Mouse (Mus musculus) thymus, postnatal 10 days (tissue): ENCODE results near the gene 1700001P01Rik.
"Not testable (repeated sequence)": the region's sequence is repeated elsewhere in the genome, so short reads cannot be mapped to it uniquely, and the experiment has no call there.

ENCODE experiments used
- DNase-seq, 2 experiments: peaks; one replicate each; pipeline ENCODE4 v3.0.0; 2021; ENCODE audit warnings: low spot score in 2 of 2

Gene 1700001P01Rik

GRCm38 (mm10) chr11:97744718-97745330 is 30.9 kb downstream of the 1700001P01Rik start:
- peak; percentile 98 for DNase-seq

DNA sequence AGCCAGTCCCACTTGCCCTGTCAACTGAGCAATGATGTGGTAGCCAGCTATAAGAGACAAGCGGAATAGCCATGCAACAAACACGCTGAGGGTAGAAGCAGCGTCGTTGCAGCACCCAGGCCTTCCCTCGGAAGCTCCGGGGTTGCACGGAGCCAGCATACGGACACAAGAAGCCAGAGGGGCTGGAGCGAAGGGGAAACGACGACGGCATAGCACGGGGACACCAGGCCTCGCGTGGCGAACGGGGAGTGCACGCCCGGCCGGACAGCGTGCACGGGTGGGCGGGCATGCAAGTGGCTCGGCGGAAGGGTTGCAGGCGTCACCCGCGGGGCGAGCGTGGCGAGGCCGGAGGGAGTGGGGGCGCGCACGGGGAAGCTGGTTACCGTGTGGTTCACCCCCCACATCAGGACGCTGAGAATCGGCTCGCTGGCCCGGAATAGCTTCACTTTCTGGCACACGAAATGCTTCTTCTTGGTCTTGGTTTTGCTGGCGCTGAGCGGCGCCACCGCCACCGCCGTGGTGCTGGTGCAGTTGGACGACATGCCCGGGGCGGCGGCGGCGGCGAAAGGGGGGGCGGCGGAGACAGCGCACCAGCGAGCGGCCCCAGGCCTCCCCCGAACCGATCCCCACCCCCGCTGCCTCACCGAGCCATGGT is 31.5 kb downstream of the 1700001P01Rik start, which contains the start of gene Pip4k2b:
TSS of gene Pip4k2b (minus strand) at position 642 of the 655 bp plus-strand sequence.
- DNase-seq: no peak

GRCm38 (mm10) chr11:97743423-97743822 is 32.3 kb downstream of the 1700001P01Rik start:
- peak in 1 of 2 experiments; percentile 33 for DNase-seq

- DNase-seq: no peak
Observed at GRCm38 (mm10) chr11:97742591-97742990, 33.1 kb downstream of the 1700001P01Rik start.

- no peak for DNase-seq
Observed at GRCm38 (mm10) chr11:97742157-97742556, 33.6 kb downstream of the 1700001P01Rik start.

DNA sequence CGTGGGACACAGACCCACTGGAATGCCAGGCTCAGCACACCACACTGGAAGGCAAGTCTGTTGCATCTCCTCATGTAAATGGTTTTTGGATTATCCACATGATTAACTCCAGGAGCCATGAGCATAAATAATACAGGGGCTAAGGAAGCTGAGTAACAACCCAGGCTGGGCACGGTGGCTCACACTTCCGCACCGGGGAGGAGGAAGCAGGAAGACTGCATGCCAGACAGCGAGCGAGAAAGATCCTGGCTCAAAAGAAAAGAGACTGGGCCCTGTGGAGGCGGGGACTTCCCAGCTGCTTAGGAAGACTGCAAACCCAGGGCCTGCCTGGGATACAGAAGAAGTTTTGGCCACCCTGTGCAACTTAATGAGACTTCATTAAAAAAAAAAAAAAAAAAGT is 35.5 kb downstream of the 1700001P01Rik start:
- no peak for DNase-seq

DNA sequence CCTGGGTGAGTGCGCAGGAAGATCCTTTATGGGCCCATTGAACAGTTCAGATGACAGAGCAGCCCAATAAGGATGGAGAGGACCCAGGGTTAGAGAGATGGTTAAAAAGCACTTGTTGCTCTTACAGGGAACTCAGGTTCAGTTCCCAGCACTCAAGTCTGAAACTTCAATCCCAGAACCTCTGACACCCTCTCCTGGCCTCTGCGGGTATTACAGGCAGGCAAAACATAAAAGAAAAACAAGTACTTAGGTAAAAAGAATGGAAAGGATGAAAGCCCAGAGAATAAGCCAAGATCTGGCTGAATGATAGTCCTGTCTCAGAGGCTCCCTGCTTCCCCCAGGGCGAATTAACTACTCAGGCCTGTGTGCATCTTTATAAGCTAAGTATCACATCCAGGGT is 36.6 kb downstream of the 1700001P01Rik start:
- DNase-seq: no peak

GRCm38 (mm10) chr11:97738703-97739102 is 37.0 kb downstream of the 1700001P01Rik start:
- DNase-seq: no peak

GRCm38 (mm10) chr11:97737600-97737999 is 38.1 kb downstream of the 1700001P01Rik start:
- no peak for DNase-seq

DNA sequence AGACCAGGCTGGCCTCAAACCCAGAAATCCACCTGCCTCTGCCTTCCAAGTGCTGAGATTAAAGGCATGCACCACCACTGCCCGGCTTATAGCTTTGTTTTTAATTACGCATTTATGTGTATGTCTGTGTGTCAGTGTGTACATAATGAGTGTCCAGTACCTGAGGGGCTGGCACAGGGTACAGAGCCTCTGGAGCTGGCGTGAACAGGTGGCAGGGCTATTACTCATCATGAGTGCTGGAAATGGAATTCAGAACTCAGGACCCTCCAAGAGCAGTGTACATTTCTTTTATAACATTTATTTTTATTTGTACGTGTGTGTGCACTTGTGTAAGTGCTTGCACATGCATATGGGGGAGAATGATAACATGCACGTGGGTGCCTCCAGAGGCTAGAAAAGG is 39.1 kb downstream of the 1700001P01Rik start:
- no peak for DNase-seq

DNA sequence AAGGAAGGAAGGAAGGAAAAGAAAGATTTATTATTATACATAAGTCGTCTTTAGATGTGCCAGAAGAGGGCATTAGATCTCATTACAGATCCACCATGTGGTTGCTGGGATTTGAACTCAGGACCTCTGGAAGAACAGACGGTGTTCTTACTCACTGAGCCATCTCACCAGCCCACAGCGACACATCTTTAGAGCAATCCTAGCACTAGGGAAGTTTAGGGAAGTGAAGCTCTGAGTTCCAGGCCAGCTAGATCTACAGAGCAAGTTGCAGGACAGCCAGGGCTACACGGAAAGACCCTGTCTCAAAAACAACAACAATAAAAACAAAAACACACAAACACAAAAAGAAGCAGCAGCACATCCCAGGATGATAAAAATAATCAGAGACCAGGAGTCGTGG is 40.9 kb downstream of the 1700001P01Rik start:
- not testable (repeated sequence) for DNase-seq

DNA sequence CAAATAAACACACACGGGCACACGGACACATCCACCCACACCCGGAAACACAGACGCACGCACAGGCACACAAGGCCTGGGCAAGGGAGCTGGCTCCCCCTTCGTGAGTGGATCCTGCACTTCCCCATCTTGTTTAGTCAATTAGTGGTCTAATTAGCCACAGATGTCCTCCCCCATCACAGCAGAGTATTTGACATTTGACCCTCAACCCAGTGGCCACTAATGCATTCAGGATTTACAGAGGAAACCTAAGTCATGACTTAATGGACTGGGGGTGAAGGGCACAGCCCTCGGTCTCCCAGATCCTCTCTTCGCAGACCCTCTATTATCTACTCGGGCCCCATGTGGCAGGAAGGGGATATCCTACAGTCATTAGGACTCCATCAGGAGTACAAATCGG is 42.0 kb downstream of the 1700001P01Rik start:
- no peak for DNase-seq

- no peak for DNase-seq
Observed at GRCm38 (mm10) chr11:97728730-97729129, 47.0 kb downstream of the 1700001P01Rik start.

GRCm38 (mm10) chr11:97728311-97728710 is 47.4 kb downstream of the 1700001P01Rik start:
- DNase-seq: peak in 1 of 2 experiments; percentile 32

GRCm38 (mm10) chr11:97723709-97724108 is 52.0 kb downstream of the 1700001P01Rik start:
- no peak for DNase-seq
